Mouse (Mus musculus): ENCODE measurements around the gene Dpp7. TPM values are rescaled to one million over a fixed set of nuclear protein-coding genes. Genes with fewer than 3 reads are reported as not detected.

The Dpp7 gene
- 24.5 and 25.6 TPM in 2 replicates for polyA plus RNA-seq (2012; rRNA removed)

GRCm38 (mm10) chr2:25356208-25357079, at the start of gene Dpp7:
TSS of gene Dpp7 (minus strand) at chr2:25356359.
- Histone ChIP-seq H3K36me3 (ENCODE audit: control insufficient read depth, insufficient read depth, low read length) (0 out of 2 replicates have a peak, but pooled peaks cover 8% of the 10 kb centered on the region), H3K4me1 (replicated peaks; ENCODE audit: control insufficient read depth, insufficient read depth, low read length) (peaks cover 13% of the 10 kb centered on the region), H3K27ac (ENCODE audit: control insufficient read depth, insufficient read depth, low read length) (no peak within 1 kb of the TSS), H3K27me3 (ENCODE audit: control insufficient read depth, insufficient read depth, low read length) (no peaks in the 10 kb centered on the region), H3K4me3 (ENCODE audit: control insufficient read depth, insufficient read depth, low read length) (peak within 1 kb of the TSS; percentile 35)
- DNase-seq = peak; percentile 69
- TF ChIP-seq CTCF (IDR thresholded peaks at IDR 0.05; ENCODE audit: borderline replicate concordance, control insufficient read depth, extremely low read depth, insufficient read depth, low read length, poor library complexity) = no peak
- no peak for TF ChIP-seq POLR2A (IDR thresholded peaks at IDR 0.05; ENCODE audit: control insufficient read depth, extremely low read depth, insufficient read depth, low read length, poor library complexity)
- 9% methylated on average over 13 of the region's 13 CpGs for WGBS

- 92% methylated on average over 4 of the region's 4 CpGs for WGBS
- Histone ChIP-seq H3K4me3 (ENCODE audit: control insufficient read depth, insufficient read depth, low read length) (no peak overlapping the region), H3K27me3 (ENCODE audit: control insufficient read depth, insufficient read depth, low read length) (peaks cover 18% of the 10 kb centered on the region; the same call in 1 of the 2 replicates)
These were observed 47.8 kb upstream of the Dpp7 start for GRCm38 (mm10) chr2:25403994-25404393.

GRCm38 (mm10) chr2:25402972-25403601, 46.9 kb upstream of the Dpp7 start:
- TF ChIP-seq CTCF (IDR thresholded peaks at IDR 0.05; ENCODE audit: borderline replicate concordance, control insufficient read depth, extremely low read depth, insufficient read depth, low read length, poor library complexity) = no peak
- TF ChIP-seq POLR2A (IDR thresholded peaks at IDR 0.05; ENCODE audit: control insufficient read depth, extremely low read depth, insufficient read depth, low read length, poor library complexity) = no peak
- Histone ChIP-seq H3K4me3 (ENCODE audit: control insufficient read depth, insufficient read depth, low read length) (peak overlapping the region; percentile 38), H3K36me3 (ENCODE audit: control insufficient read depth, insufficient read depth, low read length) (no peaks in the 10 kb centered on the region), H3K4me1 (replicated peaks; ENCODE audit: control insufficient read depth, insufficient read depth, low read length) (peaks cover 14% of the 10 kb centered on the region), H3K27ac (ENCODE audit: control insufficient read depth, insufficient read depth, low read length) (no peak overlapping the region), H3K27me3 (ENCODE audit: control insufficient read depth, insufficient read depth, low read length) (peaks cover 18% of the 10 kb centered on the region; the same call in 1 of the 2 replicates)
- WGBS = 8% methylated on average over 54 of the region's 54 CpGs
- DNase-seq = peak; percentile 47

More at GRCm38 (mm10) chr2:25403994-25404393, 47.8 kb upstream of the Dpp7 start:
- TF ChIP-seq CTCF (IDR thresholded peaks at IDR 0.05; ENCODE audit: borderline replicate concordance, control insufficient read depth, extremely low read depth, insufficient read depth, low read length, poor library complexity) (no peak), POLR2A (IDR thresholded peaks at IDR 0.05; ENCODE audit: control insufficient read depth, extremely low read depth, insufficient read depth, low read length, poor library complexity) (no peak)
- DNase-seq = no peak
- peaks cover 14% of the 10 kb centered on the region for H3K4me1 ChIP-seq (replicated peaks; ENCODE audit: control insufficient read depth, insufficient read depth, low read length)
- H3K27ac ChIP-seq (ENCODE audit: control insufficient read depth, insufficient read depth, low read length) = no peak overlapping the region
- no peaks in the 10 kb centered on the region for H3K36me3 ChIP-seq (ENCODE audit: control insufficient read depth, insufficient read depth, low read length)

- TF ChIP-seq POLR2A (IDR thresholded peaks at IDR 0.05; ENCODE audit: control insufficient read depth, extremely low read depth, insufficient read depth, low read length, poor library complexity) = no peak
- peak; percentile 59; the same call in 1 of the 2 replicates for TF ChIP-seq CTCF (IDR thresholded peaks at IDR 0.05; ENCODE audit: borderline replicate concordance, control insufficient read depth, extremely low read depth, insufficient read depth, low read length, poor library complexity)
- Histone ChIP-seq H3K36me3 (ENCODE audit: control insufficient read depth, insufficient read depth, low read length) (no peaks in the 10 kb centered on the region), H3K27ac (ENCODE audit: control insufficient read depth, insufficient read depth, low read length) (no peak overlapping the region), H3K27me3 (ENCODE audit: control insufficient read depth, insufficient read depth, low read length) (peaks cover 18% of the 10 kb centered on the region; the same call in 1 of the 2 replicates), H3K4me1 (replicated peaks; ENCODE audit: control insufficient read depth, insufficient read depth, low read length) (peaks cover 14% of the 10 kb centered on the region), H3K4me3 (ENCODE audit: control insufficient read depth, insufficient read depth, low read length) (peak overlapping the region; percentile 38)
- 2% methylated on average over 13 of the region's 13 CpGs for WGBS
- DNase-seq = peak; percentile 84
These were observed 46.3 kb upstream of the Dpp7 start for GRCm38 (mm10) chr2:25402377-25402971.

- 5% methylated on average over 17 of the region's 17 CpGs for WGBS
- Histone ChIP-seq H3K27ac (ENCODE audit: control insufficient read depth, insufficient read depth, low read length) (no peak overlapping the region), H3K4me3 (ENCODE audit: control insufficient read depth, insufficient read depth, low read length) (no peak overlapping the region), H3K27me3 (ENCODE audit: control insufficient read depth, insufficient read depth, low read length) (peaks cover 21% of the 10 kb centered on the region; the same call in 1 of the 2 replicates), H3K4me1 (replicated peaks; ENCODE audit: control insufficient read depth, insufficient read depth, low read length) (peaks cover 17% of the 10 kb centered on the region), H3K36me3 (ENCODE audit: control insufficient read depth, insufficient read depth, low read length) (no peaks in the 10 kb centered on the region)
- TF ChIP-seq CTCF (IDR thresholded peaks at IDR 0.05; ENCODE audit: borderline replicate concordance, control insufficient read depth, extremely low read depth, insufficient read depth, low read length, poor library complexity) (peak; percentile 55), POLR2A (IDR thresholded peaks at IDR 0.05; ENCODE audit: control insufficient read depth, extremely low read depth, insufficient read depth, low read length, poor library complexity) (no peak)
- DNase-seq = peak; percentile 37
These were observed 44.6 kb upstream of the Dpp7 start for GRCm38 (mm10) chr2:25400764-25401163.

- DNase-seq = no peak
- 29% methylated on average over 16 of the region's 16 CpGs for WGBS
- Histone ChIP-seq H3K4me1 (replicated peaks; ENCODE audit: control insufficient read depth, insufficient read depth, low read length) (peaks cover 17% of the 10 kb centered on the region), H3K36me3 (ENCODE audit: control insufficient read depth, insufficient read depth, low read length) (no peaks in the 10 kb centered on the region), H3K27ac (ENCODE audit: control insufficient read depth, insufficient read depth, low read length) (no peak overlapping the region), H3K4me3 (ENCODE audit: control insufficient read depth, insufficient read depth, low read length) (no peak overlapping the region), H3K27me3 (ENCODE audit: control insufficient read depth, insufficient read depth, low read length) (peaks cover 21% of the 10 kb centered on the region; the same call in 1 of the 2 replicates)
- no peak for TF ChIP-seq POLR2A (IDR thresholded peaks at IDR 0.05; ENCODE audit: control insufficient read depth, extremely low read depth, insufficient read depth, low read length, poor library complexity)
- TF ChIP-seq CTCF (IDR thresholded peaks at IDR 0.05; ENCODE audit: borderline replicate concordance, control insufficient read depth, extremely low read depth, insufficient read depth, low read length, poor library complexity) = no peak
These were observed 44.1 kb upstream of the Dpp7 start for GRCm38 (mm10) chr2:25400291-25400690.

All from thymus, adult 2 months (tissue).